Mouse (Mus musculus) embryonic facial prominence, embryonic 10.5 days (tissue): ENCODE data around the gene Stard3nl. TPM values are rescaled to one million over a fixed set of nuclear protein-coding genes. Genes with fewer than 3 reads are reported as not detected.

Source experiments
- DNase-seq: peaks from one replicate; pipeline ENCODE4 v3.0.0-alpha.2; 2017; ENCODE audit warnings: low spot score
- H3K27ac ChIP-seq: fragments of 300-500 bp; sonication (generic); replicated peaks from 2 replicates; pipeline ENCODE4 v1.5.1; 2016; ENCODE audit warnings: mild to moderate bottlenecking
- H3K27me3 ChIP-seq: fragments of 300-500 bp; sonication (generic); replicated peaks from 2 replicates; pipeline ENCODE4 v1.6.1; 2016; ENCODE audit warnings: low read depth, mild to moderate bottlenecking; ENCODE audit not compliant: poor library complexity, severe bottlenecking
- H3K36me3 ChIP-seq: fragments of 300-500 bp; sonication (generic); replicated peaks from 2 replicates; pipeline ENCODE4 v1.6.1; 2016; ENCODE audit warnings: mild to moderate bottlenecking, moderate library complexity
- H3K4me1 ChIP-seq: fragments of 300-500 bp; sonication (generic); 2 replicates; pipeline ENCODE4 v1.6.1; 2016
- H3K4me3 ChIP-seq: fragments of 300-500 bp; sonication (generic); 2 replicates; pipeline ENCODE4 v1.5.1; 2016; ENCODE audit warnings: mild to moderate bottlenecking, moderate library complexity
- H3K9me3 ChIP-seq: fragments of 300-500 bp; sonication (generic); 2 replicates; pipeline ENCODE4 v1.6.1; 2016; ENCODE audit warnings: mild to moderate bottlenecking
- WGBS: fragments of 180-500 bp; shearing (Covaris S2); methylation state at CpG from one replicate; pipeline ENCODE4 v1.1.7; 2016; 5-methylcytosine and 5-hydroxymethylcytosine counted together
- polyA plus RNA-seq: library from polyadenylated mRNA; unstranded; fragments of >200 nt; fragmentation: Nextera tagmentation; extraction: Ambion mirVana; gene quantifications from 2 replicates; pipeline ENCODE4 v1.2.1, GENCODE M21; 2016

Stard3nl gene
- 102 and 104 TPM in 2 replicates for polyA plus RNA-seq

DNA sequence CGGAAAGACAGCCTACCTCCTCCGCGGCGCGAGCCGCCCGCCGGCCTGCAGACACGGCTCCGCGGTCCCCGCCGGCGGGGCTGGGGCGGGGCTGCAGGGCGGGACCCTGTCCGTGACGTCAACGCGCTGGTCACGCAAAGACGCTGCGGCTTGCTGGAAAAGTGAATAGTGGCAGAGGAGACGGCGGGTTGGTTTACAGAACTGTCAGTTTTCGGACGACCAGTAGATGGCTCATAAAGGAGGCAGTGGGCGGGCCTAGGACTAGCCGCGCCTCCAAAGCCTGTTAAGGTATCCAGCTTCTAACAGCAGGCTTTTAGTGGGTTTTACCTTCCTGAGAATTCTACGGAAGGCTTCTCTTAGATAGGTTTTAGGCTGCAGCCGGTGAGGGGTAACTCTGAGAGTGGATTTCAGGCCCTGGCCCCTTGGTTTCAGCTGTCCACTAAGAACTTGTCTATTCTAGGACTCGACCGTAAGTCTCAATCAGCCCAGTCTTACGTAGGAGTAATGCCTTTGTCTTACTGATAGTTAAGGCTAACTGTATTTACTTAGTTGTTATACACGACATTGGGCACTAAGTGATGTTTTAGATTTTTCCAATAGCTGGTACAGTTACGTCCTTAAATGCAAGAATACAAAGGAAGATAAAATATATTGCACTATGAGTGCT lies at the start of gene Stard3nl:
Gene Stard3nl, minus strand, starts transcription at position 108 of the 667 bp plus-strand sequence.
- Histone ChIP-seq H3K9me3 (no peaks in the 10 kb centered on the region), H3K27me3 (no peaks in the 10 kb centered on the region), H3K4me3 (peak within 1 kb of the TSS; percentile 84), H3K27ac (peak within 1 kb of the TSS; percentile 90), H3K4me1 (peaks cover 17% of the 10 kb centered on the region), H3K36me3 (no peaks in the 10 kb centered on the region)
- 2% methylated on average over 37 of the region's 37 CpGs for WGBS
- peak; percentile 96 for DNase-seq

DNA sequence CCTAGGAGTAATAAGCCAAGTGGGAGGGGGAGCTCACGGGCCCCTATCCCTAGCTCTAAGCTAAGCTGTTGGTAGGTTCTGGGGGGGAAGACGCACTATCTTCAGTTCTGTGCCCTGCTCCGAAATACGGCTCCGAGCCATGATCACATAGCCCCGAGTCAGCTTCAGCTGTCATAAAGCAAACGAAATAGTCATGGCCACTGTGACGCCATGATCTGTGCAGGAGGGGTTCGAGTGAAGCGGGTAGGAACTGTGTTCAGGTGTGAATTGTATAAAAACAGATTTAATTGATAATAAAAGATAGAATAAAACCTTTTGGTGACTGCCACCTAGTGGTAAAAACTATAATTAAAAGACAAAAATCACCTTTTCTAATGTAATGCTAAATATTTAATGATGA lies 42.4 kb upstream of the Stard3nl start:
- Histone ChIP-seq H3K27me3 (no peaks in the 10 kb centered on the region), H3K27ac (no peak overlapping the region), H3K4me1 (no peaks in the 10 kb centered on the region), H3K9me3 (no peaks in the 10 kb centered on the region), H3K36me3 (no peaks in the 10 kb centered on the region), H3K4me3 (no peak overlapping the region)
- no peak for DNase-seq
- 86% methylated on average over 10 of the region's 10 CpGs for WGBS

DNA sequence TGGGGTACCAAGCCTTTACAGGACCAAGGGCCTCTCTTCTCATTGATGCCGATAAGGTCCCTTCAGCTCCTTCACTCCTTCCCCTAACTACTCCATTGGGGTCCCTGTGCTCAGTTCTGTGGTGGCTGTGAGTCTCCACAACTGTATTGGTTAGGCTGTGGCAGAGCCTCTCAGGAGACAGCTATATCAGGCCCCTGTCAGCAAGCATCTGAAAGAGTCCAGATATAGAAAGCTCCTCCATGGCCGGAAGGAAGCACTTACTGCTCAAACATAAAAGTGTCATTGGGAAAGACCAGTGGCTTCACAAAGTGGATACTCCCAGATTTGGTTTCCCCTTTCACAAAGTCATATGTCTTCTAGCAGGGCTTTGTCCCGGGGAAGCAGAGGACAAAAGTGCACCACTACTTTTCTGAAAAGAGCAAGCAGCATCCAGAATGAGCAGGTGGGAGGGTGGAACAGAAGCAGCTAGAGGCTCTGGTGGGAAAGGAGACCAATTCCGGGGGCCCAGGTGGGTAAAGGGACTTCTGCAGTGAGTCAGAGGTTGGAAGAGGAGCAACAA lies 34.3 kb upstream of the Stard3nl start:
- no peaks in the 10 kb centered on the region for H3K9me3 ChIP-seq
- no peak overlapping the region for H3K27ac ChIP-seq
- H3K27me3 ChIP-seq = no peaks in the 10 kb centered on the region
- 88% methylated on average over 4 of the region's 4 CpGs for WGBS
- H3K4me3 ChIP-seq = no peak overlapping the region
- no peaks in the 10 kb centered on the region for H3K4me1 ChIP-seq
- no peaks in the 10 kb centered on the region for H3K36me3 ChIP-seq
- no peak for DNase-seq

DNA sequence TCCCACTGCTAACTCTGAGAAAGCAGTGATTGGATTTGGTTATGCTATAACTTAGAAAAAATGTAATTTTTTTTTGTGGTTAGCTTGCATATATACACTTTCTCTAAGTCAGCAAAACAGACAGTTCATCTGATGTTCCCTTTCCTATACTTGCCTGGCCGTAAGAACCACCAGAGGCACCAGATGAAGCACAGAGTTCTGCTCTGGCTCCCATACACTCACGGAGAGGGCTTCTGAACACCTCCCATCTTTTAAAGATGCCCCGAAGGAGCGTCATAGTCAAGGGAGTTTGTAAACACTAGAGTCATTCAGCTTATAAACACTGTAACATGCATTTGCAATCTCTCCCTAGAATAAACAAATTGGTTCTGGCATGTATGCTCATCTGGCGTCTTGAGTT lies 32.5 kb upstream of the Stard3nl start:
- H3K27ac ChIP-seq = no peak overlapping the region
- no peaks in the 10 kb centered on the region for H3K36me3 ChIP-seq
- H3K4me1 ChIP-seq = no peaks in the 10 kb centered on the region
- DNase-seq = no peak
- no peaks in the 10 kb centered on the region for H3K9me3 ChIP-seq
- no peaks in the 10 kb centered on the region for H3K27me3 ChIP-seq
- 77% methylated on average over 5 of the region's 5 CpGs for WGBS
- no peak overlapping the region for H3K4me3 ChIP-seq

DNA sequence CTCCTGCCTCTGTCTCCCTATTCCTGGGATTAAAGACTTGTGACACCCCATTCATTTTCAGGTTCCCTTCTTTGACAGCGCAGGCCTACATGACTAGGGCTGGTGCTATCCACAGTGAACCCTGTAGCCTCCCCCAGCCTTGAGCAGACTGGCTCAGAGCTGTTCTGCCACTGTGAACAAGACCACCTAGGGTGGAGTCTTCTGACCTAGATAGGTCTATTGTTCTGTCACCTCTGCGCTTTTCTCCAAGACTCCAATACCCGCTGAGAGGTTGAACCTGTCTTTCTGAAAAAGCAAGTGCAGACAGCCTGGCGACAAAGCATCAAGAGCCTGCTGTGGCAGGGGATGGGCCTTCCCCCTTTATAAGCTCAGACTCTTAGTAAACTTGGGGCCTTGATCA lies 29.0 kb upstream of the Stard3nl start:
- Histone ChIP-seq H3K36me3 (no peaks in the 10 kb centered on the region), H3K4me3 (no peak overlapping the region), H3K9me3 (no peaks in the 10 kb centered on the region), H3K27ac (no peak overlapping the region), H3K27me3 (no peaks in the 10 kb centered on the region), H3K4me1 (no peaks in the 10 kb centered on the region)
- no peak for DNase-seq
- WGBS = 89% methylated on average over 4 of the region's 4 CpGs

DNA sequence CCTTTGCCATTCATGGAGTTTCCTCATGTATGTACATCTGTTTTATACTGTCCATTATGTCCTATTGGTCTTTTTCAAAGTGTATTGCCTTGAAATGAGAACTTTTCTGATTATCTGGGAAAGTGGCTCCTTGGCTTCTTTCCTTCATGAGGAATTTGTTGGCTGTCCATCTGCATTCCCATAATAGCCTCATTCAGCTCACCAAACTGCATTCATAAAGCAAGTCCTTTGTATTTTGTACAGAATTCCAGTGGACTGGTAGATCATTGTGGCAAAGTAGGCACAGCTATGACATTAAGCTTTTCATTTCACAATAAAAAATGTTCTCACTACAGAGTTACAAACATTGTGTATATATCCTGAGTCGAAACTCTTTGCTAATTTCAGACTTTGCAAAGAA lies 26.9 kb upstream of the Stard3nl start:
- 86% methylated on average over 1 of the region's 1 CpGs for WGBS

DNA sequence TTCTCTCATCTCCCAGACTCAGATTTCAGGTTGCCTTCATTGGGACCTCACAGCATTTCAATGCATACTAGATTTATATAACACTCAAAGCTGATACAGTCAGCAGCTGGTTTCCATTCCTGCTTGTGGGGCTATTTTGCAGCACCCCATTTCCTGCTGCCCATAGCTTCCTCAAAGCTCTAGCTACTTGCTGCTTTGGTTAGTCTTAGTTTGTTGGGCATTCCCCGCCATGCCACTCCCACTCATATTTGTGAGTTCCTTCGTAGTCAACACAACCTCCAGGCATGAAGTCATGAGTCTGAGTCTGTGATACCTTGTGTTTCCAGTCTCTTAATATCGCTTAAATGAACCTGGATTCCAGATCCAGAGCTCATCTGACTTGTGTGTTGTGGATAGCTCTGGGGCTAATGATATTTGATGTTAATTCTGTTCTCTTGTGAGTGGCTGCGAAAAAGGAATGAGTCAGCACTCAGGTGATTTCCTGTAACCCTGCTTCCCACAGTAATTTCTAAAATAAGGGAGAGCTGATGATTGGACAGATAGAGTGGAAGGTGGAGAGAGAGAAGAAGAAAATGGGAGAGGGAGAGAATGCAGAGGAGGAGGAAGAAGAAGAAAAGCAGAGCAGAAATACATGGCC lies 22.4 kb upstream of the Stard3nl start:
- H3K36me3 ChIP-seq = no peaks in the 10 kb centered on the region
- DNase-seq = no peak
- H3K4me1 ChIP-seq = no peaks in the 10 kb centered on the region
- H3K9me3 ChIP-seq = no peaks in the 10 kb centered on the region
- H3K27me3 ChIP-seq = no peaks in the 10 kb centered on the region
- no peak overlapping the region for H3K27ac ChIP-seq
- WGBS = 86% methylated on average over 4 of the region's 4 CpGs
- H3K4me3 ChIP-seq = no peak overlapping the region

More for the DNA sequence above, 26.9 kb upstream of the Stard3nl start:
- Histone ChIP-seq H3K36me3 (no peaks in the 10 kb centered on the region), H3K4me1 (no peaks in the 10 kb centered on the region), H3K4me3 (no peak overlapping the region), H3K27ac (no peak overlapping the region), H3K27me3 (no peaks in the 10 kb centered on the region), H3K9me3 (no peaks in the 10 kb centered on the region)
- DNase-seq = no peak

DNA sequence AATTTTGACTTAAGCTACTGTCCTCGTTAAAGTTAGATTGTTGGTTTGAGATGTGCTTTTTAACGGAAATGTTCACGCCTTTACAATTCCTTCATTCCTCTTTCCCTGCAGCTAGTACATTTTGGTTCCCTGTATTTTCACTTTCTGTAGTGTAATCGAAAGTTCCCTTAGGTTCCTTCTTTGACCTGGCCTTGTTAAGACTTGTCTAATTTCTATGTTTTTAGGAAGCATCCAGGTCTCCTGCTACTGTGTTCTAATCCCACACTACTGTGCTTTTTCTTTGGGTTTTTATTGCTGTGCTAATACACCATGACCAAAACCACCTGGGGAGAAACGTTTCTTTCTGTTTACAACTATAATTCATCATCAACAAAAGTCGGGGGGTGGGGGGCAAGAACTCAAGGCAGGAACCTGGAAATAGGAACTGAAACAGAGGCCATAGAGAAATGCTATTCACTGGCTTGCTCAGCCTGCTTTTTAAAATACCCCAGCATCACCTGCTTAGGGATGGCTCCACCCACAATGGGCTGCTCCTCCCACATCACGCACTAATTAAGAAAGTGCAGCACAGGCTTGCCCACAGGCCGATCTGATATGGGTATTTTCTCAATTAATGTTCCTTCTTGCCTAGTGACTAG lies 20.4 kb upstream of the Stard3nl start:
- H3K27ac ChIP-seq = no peak overlapping the region
- no peak for DNase-seq
- no peaks in the 10 kb centered on the region for H3K36me3 ChIP-seq
- no peaks in the 10 kb centered on the region for H3K27me3 ChIP-seq
- H3K4me3 ChIP-seq = no peak overlapping the region
- H3K9me3 ChIP-seq = no peaks in the 10 kb centered on the region
- WGBS = 78% methylated on average over 8 of the region's 8 CpGs
- H3K4me1 ChIP-seq = no peaks in the 10 kb centered on the region

DNA sequence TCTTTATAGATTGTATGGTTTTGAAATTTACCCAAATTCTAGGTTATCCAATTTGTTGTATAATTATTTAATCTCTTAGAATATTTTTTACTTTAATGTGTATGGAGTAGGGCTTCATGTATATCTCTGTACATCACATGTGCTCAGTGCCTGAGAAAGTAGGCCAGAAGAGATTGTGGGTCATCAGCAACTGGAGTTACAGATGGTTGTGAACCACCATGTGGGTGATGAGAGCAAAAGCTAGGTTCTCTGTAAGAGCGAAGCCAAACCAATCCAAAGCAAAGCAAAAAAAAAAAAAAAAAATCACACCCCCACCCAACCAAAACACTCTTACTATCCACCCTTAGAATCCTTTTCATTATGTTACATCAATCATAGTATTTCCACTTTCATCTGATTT lies 19.7 kb upstream of the Stard3nl start:
- 88% methylated on average over 1 of the region's 1 CpGs for WGBS
- H3K27ac ChIP-seq = no peak overlapping the region
- no peak for DNase-seq

DNA sequence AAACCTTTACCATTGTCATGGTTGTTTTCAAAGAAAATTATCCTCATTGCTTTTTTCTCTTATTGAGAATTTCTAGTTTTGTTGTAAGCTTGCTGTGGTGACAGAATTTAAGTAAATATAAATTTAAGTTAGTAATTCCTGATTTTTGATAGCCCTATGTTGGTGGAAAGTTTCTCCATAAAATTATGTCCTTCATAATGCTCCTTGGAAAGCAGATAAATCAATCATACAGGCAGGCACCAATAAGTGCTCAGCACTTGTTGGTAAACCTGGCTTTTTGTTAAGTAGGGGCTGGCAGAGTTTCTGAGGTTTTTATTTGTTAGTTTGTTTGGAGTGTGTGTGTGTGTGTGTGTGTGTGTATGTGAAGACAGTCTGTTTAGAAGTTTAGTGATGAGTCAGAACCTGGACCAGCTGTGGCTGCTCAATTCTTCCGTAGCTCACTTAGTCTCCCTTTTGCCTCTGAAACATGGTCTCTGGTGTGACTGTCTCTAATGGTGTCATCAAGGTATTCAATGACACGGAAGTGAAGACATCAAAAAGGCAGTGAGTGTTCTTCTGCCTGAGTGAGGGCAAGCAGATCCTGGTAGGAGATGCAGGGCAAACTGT lies 16.8 kb upstream of the Stard3nl start:
- DNase-seq = no peak
- H3K27ac ChIP-seq = no peak overlapping the region
- no peak overlapping the region for H3K4me3 ChIP-seq
- no peaks in the 10 kb centered on the region for H3K27me3 ChIP-seq
- H3K9me3 ChIP-seq = no peaks in the 10 kb centered on the region
- H3K4me1 ChIP-seq = no peaks in the 10 kb centered on the region
- 85% methylated on average over 2 of the region's 2 CpGs for WGBS
- H3K36me3 ChIP-seq = no peaks in the 10 kb centered on the region

More for the DNA sequence above, 19.7 kb upstream of the Stard3nl start:
- Histone ChIP-seq H3K4me1 (no peaks in the 10 kb centered on the region), H3K4me3 (no peak overlapping the region), H3K36me3 (no peaks in the 10 kb centered on the region), H3K9me3 (no peaks in the 10 kb centered on the region), H3K27me3 (no peaks in the 10 kb centered on the region)

DNA sequence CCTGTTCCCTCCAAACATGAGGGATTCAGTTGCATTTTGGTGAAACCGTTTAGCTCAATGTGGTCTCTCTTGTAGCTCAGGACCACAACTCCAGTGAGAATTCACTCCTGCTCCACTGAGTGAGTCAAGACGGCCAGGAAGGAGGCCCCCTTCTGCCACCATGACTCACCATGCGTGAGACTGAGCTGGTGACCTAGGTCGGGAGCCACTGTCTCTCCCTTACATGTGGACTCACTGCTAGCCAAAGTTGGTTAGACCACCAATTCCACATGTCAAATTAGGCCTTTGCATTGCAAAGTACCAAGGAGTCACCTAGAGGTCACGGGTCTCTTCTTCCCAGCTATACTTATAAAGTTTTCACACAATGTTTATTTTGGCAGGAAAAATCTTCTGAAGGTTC lies 16.3 kb upstream of the Stard3nl start:
- no peak for DNase-seq
- Histone ChIP-seq H3K4me3 (no peak overlapping the region), H3K27me3 (no peaks in the 10 kb centered on the region), H3K36me3 (no peaks in the 10 kb centered on the region), H3K27ac (no peak overlapping the region), H3K9me3 (no peaks in the 10 kb centered on the region), H3K4me1 (no peaks in the 10 kb centered on the region)
- whole genome bisulfite sequencing = 81% methylated on average over 5 of the region's 5 CpGs

DNA sequence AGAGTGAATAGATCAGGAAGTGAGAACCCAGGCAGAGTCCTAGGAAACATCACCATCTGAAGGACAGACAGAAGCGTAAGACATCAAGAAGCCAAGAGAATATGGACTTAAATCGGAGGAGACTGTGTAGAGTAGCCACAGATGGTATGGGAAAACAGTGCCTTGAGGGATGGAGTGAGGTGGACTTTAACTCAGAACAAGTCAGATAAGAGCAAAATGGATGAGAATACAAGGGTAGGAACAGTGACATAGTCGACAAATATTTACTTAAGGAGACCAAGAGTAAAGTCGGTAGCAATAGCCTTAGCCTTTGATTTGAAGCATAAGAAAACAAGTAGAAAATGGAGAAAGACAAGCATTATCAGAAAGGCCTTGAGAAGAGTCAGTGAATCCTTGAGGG lies 15.1 kb upstream of the Stard3nl start:
- Histone ChIP-seq H3K4me1 (no peaks in the 10 kb centered on the region), H3K36me3 (no peaks in the 10 kb centered on the region), H3K27me3 (no peaks in the 10 kb centered on the region), H3K9me3 (no peaks in the 10 kb centered on the region), H3K27ac (no peak overlapping the region), H3K4me3 (no peak overlapping the region)
- DNase-seq = no peak
- 93% methylated on average over 4 of the region's 4 CpGs for WGBS
